Mouse (Mus musculus): ENCODE data around the gene Esr2. TPM values are rescaled to one million over a fixed set of nuclear protein-coding genes. Genes with fewer than 3 reads are reported as not detected.
A peak's percentile ranks its signal among the peaks of the same experiment; 100 is the strongest.
"Not testable (repeated sequence)": the region's sequence is repeated elsewhere in the genome, so short reads cannot be mapped to it uniquely, and the experiment has no call there.

Esr2 gene
- polyA plus RNA-seq (2012), result not detected in 2 replicates

- H3K4me3 ChIP-seq (replicated peaks), result no peak within 1 kb of the TSS
- TF ChIP-seq TAL1 (IDR thresholded peaks at IDR 0.05; ENCODE audit: low read length), result no peak
- no peak for TF ChIP-seq GATA1 (IDR thresholded peaks at IDR 0.05; ENCODE audit: low read length)
- H3K9me3 ChIP-seq (ENCODE audit: control insufficient read depth, low read length), result no peaks in the 10 kb centered on the region; the same call in 1 of the 2 replicates
- peaks cover 2% of the 10 kb centered on the region; the same call in 1 of the 2 replicates for H3K4me1 ChIP-seq (ENCODE audit: control insufficient read depth)
- peaks cover 39% of the 10 kb centered on the region for H3K27me3 ChIP-seq (ENCODE audit: control insufficient read depth)
- H3K36me3 ChIP-seq (ENCODE audit: control insufficient read depth), result no peaks in the 10 kb centered on the region
These were observed at the start of gene Esr2 for GRCm38 (mm10) chr12:76177000-76177863. TSS of gene Esr2 (minus strand) at chr12:76177259.

GRCm38 (mm10) chr12:76222104-76222503 lies 45.0 kb upstream of the Esr2 start:
- not testable (repeated sequence) for H3K4me1 ChIP-seq (ENCODE audit: control insufficient read depth); H3K4me3 ChIP-seq (replicated peaks); H3K9me3 ChIP-seq (ENCODE audit: control insufficient read depth, low read length); H3K36me3 ChIP-seq (ENCODE audit: control insufficient read depth); H3K27me3 ChIP-seq (ENCODE audit: control insufficient read depth)

- H3K27me3 ChIP-seq (ENCODE audit: control insufficient read depth), result no peaks in the 10 kb centered on the region
- TF ChIP-seq GATA1 (IDR thresholded peaks at IDR 0.05; ENCODE audit: low read length), result no peak
- TF ChIP-seq TAL1 (IDR thresholded peaks at IDR 0.05; ENCODE audit: low read length), result no peak
- no peak overlapping the region for H3K4me3 ChIP-seq (replicated peaks)
- H3K9me3 ChIP-seq (ENCODE audit: control insufficient read depth, low read length), result no peaks in the 10 kb centered on the region
- no peaks in the 10 kb centered on the region for H3K4me1 ChIP-seq (ENCODE audit: control insufficient read depth)
- H3K36me3 ChIP-seq (ENCODE audit: control insufficient read depth), result no peaks in the 10 kb centered on the region
These were observed 39.7 kb upstream of the Esr2 start for GRCm38 (mm10) chr12:76216716-76217115.

- TF ChIP-seq TAL1 (IDR thresholded peaks at IDR 0.05; ENCODE audit: low read length), result no peak
- TF ChIP-seq GATA1 (IDR thresholded peaks at IDR 0.05; ENCODE audit: low read length), result no peak
- no peaks in the 10 kb centered on the region for H3K36me3 ChIP-seq (ENCODE audit: control insufficient read depth)
- no peaks in the 10 kb centered on the region for H3K27me3 ChIP-seq (ENCODE audit: control insufficient read depth)
- H3K4me3 ChIP-seq (replicated peaks), result no peak overlapping the region
- no peaks in the 10 kb centered on the region for H3K4me1 ChIP-seq (ENCODE audit: control insufficient read depth)
- H3K9me3 ChIP-seq (ENCODE audit: control insufficient read depth, low read length), result no peaks in the 10 kb centered on the region
These were observed 38.1 kb upstream of the Esr2 start for GRCm38 (mm10) chr12:76215121-76215520.

- Histone ChIP-seq H3K4me1 (ENCODE audit: control insufficient read depth) (no peaks in the 10 kb centered on the region), H3K4me3 (replicated peaks) (no peak overlapping the region), H3K9me3 (ENCODE audit: control insufficient read depth, low read length) (no peaks in the 10 kb centered on the region), H3K36me3 (ENCODE audit: control insufficient read depth) (no peaks in the 10 kb centered on the region), H3K27me3 (ENCODE audit: control insufficient read depth) (no peaks in the 10 kb centered on the region)
- TF ChIP-seq TAL1 (IDR thresholded peaks at IDR 0.05; ENCODE audit: low read length), result no peak
- no peak for TF ChIP-seq GATA1 (IDR thresholded peaks at IDR 0.05; ENCODE audit: low read length)
These were observed 32.4 kb upstream of the Esr2 start for GRCm38 (mm10) chr12:76209429-76209974.

GRCm38 (mm10) chr12:76200326-76200725 lies 23.3 kb upstream of the Esr2 start:
- H3K36me3 ChIP-seq (ENCODE audit: control insufficient read depth), result no peaks in the 10 kb centered on the region
- peaks cover 12% of the 10 kb centered on the region for H3K4me1 ChIP-seq (ENCODE audit: control insufficient read depth)
- peaks cover 2% of the 10 kb centered on the region; the same call in 1 of the 2 replicates for H3K27me3 ChIP-seq (ENCODE audit: control insufficient read depth)
- no peaks in the 10 kb centered on the region for H3K9me3 ChIP-seq (ENCODE audit: control insufficient read depth, low read length)
- TF ChIP-seq TAL1 (IDR thresholded peaks at IDR 0.05; ENCODE audit: low read length) (no peak), GATA1 (IDR thresholded peaks at IDR 0.05; ENCODE audit: low read length) (no peak)
- no peak overlapping the region for H3K4me3 ChIP-seq (replicated peaks)

- no peaks in the 10 kb centered on the region for H3K36me3 ChIP-seq (ENCODE audit: control insufficient read depth)
- peaks cover 4% of the 10 kb centered on the region; the same call in 1 of the 2 replicates for H3K27me3 ChIP-seq (ENCODE audit: control insufficient read depth)
- TF ChIP-seq GATA1 (IDR thresholded peaks at IDR 0.05; ENCODE audit: low read length) (no peak), TAL1 (IDR thresholded peaks at IDR 0.05; ENCODE audit: low read length) (no peak)
- H3K9me3 ChIP-seq (ENCODE audit: control insufficient read depth, low read length), result no peaks in the 10 kb centered on the region
- no peak overlapping the region for H3K4me3 ChIP-seq (replicated peaks)
- H3K4me1 ChIP-seq (ENCODE audit: control insufficient read depth), result peaks cover 12% of the 10 kb centered on the region
These were observed 20.0 kb upstream of the Esr2 start for GRCm38 (mm10) chr12:76197071-76197470.

- no peak for TF ChIP-seq GATA1 (IDR thresholded peaks at IDR 0.05; ENCODE audit: low read length)
- TF ChIP-seq TAL1 (IDR thresholded peaks at IDR 0.05; ENCODE audit: low read length), result no peak
- H3K4me1 ChIP-seq (ENCODE audit: control insufficient read depth), result peaks cover 12% of the 10 kb centered on the region
- peaks cover 4% of the 10 kb centered on the region; the same call in 1 of the 2 replicates for H3K27me3 ChIP-seq (ENCODE audit: control insufficient read depth)
- H3K9me3 ChIP-seq (ENCODE audit: control insufficient read depth, low read length), result no peaks in the 10 kb centered on the region
- H3K4me3 ChIP-seq (replicated peaks), result no peak overlapping the region
- H3K36me3 ChIP-seq (ENCODE audit: control insufficient read depth), result no peaks in the 10 kb centered on the region
These were observed 19.6 kb upstream of the Esr2 start for GRCm38 (mm10) chr12:76196709-76197054.

GRCm38 (mm10) chr12:76195912-76196708 lies 19.1 kb upstream of the Esr2 start:
- no peaks in the 10 kb centered on the region for H3K9me3 ChIP-seq (ENCODE audit: control insufficient read depth, low read length)
- peaks cover 12% of the 10 kb centered on the region for H3K4me1 ChIP-seq (ENCODE audit: control insufficient read depth)
- peak overlapping the region; percentile 48 for H3K4me3 ChIP-seq (replicated peaks)
- TF ChIP-seq TAL1 (IDR thresholded peaks at IDR 0.05; ENCODE audit: low read length) (no peak), GATA1 (IDR thresholded peaks at IDR 0.05; ENCODE audit: low read length) (no peak)
- H3K36me3 ChIP-seq (ENCODE audit: control insufficient read depth), result no peaks in the 10 kb centered on the region
- peaks cover 4% of the 10 kb centered on the region; the same call in 1 of the 2 replicates for H3K27me3 ChIP-seq (ENCODE audit: control insufficient read depth)
